Mouse (Mus musculus) left cerebral cortex, adult 2 months (tissue): Measurements from ENCODE around the gene Gm3488. TPM values are rescaled to one million over a fixed set of nuclear protein-coding genes. Genes with fewer than 3 reads are reported as not detected.
"Not testable (repeated sequence)": the region's sequence is repeated elsewhere in the genome, so short reads cannot be mapped to it uniquely, and the experiment has no call there.

Source experiments
- DNase-seq, 2 experiments: peaks; one replicate each; pipeline ENCODE4 v3.0.0; 2021 to 2022; ENCODE audit warnings: low spot score in 2 of 2, mixed read lengths in 1 of 2; ENCODE audit errors: extremely low spot score in 1 of 2
- H3K27ac ChIP-seq: fragments of 200-600 bp; 2 replicates; pipeline ENCODE4 v1.8.1; 2022
- H3K4me3 ChIP-seq: fragments of 200-600 bp; 2 replicates; pipeline ENCODE4 v1.8.1; 2022
- intact Hi-C: fragments of 180-260 bp; cut with DNase I; formaldehyde crosslinking; loops from one replicate; pipeline ENCODE4 v1.15.1; 2025
- long read RNA-seq, 2 experiments: library from polyadenylated mRNA; stranded (forward); transcript quantifications; one replicate each; pipeline ENCODE4 v2.0.0; 2021; ENCODE audit warnings: borderline mapping rate in 2 of 2
- total RNA-seq, 2 experiments: library from RNA; stranded (reverse); gene quantifications; 2 replicates each; pipeline ENCODE4 v1.2.3; 2021

Gene Gm3488
- 1 to 10 TPM in 1 of 2 experiments, under 1 TPM in 1; 0.79 to 1.3 TPM for total RNA-seq
- long read RNA-seq, experiment 1: 0 reads
- long read RNA-seq, experiment 2, partial matches to known transcripts: 0 of 3 reads
- long read RNA-seq, experiment 2, other reads (novel, unspliced or antisense): 2 of 3 reads

GRCm38 (mm10) chr14:5501374-5501773, at the start of gene Gm3488:
Gm3488 (plus strand) TSS chr14:5501674.
- intact Hi-C loops, H3K4me3 ChIP-seq, H3K27ac ChIP-seq, DNase-seq: not testable (repeated sequence)

- intact Hi-C loops: not testable (repeated sequence)
Observed at GRCm38 (mm10) chr14:5455367-5455766, 46.1 kb upstream of the Gm3488 start, which contains the start of gene Gm3194. Gm3194 (minus strand) TSS chr14:5455467.

GRCm38 (mm10) chr14:5460469-5460868, 41.0 kb upstream of the Gm3488 start:
- H3K4me3 ChIP-seq, H3K27ac ChIP-seq, intact Hi-C loops, DNase-seq: not testable (repeated sequence)

More at GRCm38 (mm10) chr14:5455367-5455766, 46.1 kb upstream of the Gm3488 start, which contains the start of gene Gm3194:
- not testable (repeated sequence) for H3K27ac ChIP-seq, DNase-seq, H3K4me3 ChIP-seq

- H3K4me3 ChIP-seq, intact Hi-C loops, DNase-seq, H3K27ac ChIP-seq: not testable (repeated sequence)
Observed at GRCm38 (mm10) chr14:5477730-5478129, 23.7 kb upstream of the Gm3488 start, which contains the start of gene Gm8246. Gm8246 (minus strand) TSS chr14:5477830.

- DNase-seq, intact Hi-C loops, H3K4me3 ChIP-seq, H3K27ac ChIP-seq: not testable (repeated sequence)
Observed at GRCm38 (mm10) chr14:5483907-5484306, 17.6 kb upstream of the Gm3488 start, which contains the start of gene Gm3187. Gm3187 (plus strand) TSS chr14:5484207.

GRCm38 (mm10) chr14:5538196-5538595, 36.7 kb downstream of the Gm3488 start, which contains the start of gene Gm3532:
Gm3532 (plus strand) TSS chr14:5538496.
- DNase-seq, H3K27ac ChIP-seq, intact Hi-C loops: not testable (repeated sequence)

More at GRCm38 (mm10) chr14:5538196-5538595, 36.7 kb downstream of the Gm3488 start, which contains the start of gene Gm3532:
- not testable (repeated sequence) for H3K4me3 ChIP-seq

Other genes with a start within 250 kb of the Gm3488 start
- not detected for gene Gm3526, start 241.1 kb upstream of the Gm3488 start, total RNA-seq
- not detected for gene Gm3542, start 166.7 kb upstream of the Gm3488 start, total RNA-seq
- gene Gm3500, start 112.6 kb upstream of the Gm3488 start, total RNA-seq: under 1 TPM in 1 of 2 experiments, not detected in 1; 0.33 TPM
- gene Gm3194, start 46.2 kb upstream of the Gm3488 start, total RNA-seq: 1 to 10 TPM; 1.9 to 2.8 TPM
- gene Gm8246, start 23.8 kb upstream of the Gm3488 start, total RNA-seq: not detected
- gene Gm3187, start 17.5 kb upstream of the Gm3488 start, total RNA-seq: not detected
- gene Gm3532, start 36.8 kb downstream of the Gm3488 start, total RNA-seq: not detected
- not detected for gene Gm8265, start 131.4 kb downstream of the Gm3488 start, total RNA-seq
- not detected for gene Gm9603, start 185.8 kb downstream of the Gm3488 start, total RNA-seq
- under 1 TPM; 0.23 to 0.84 TPM for gene Gm3373, start 239.9 kb downstream of the Gm3488 start, total RNA-seq